Mouse (Mus musculus) left cerebral cortex, postnatal 10 days (tissue): ENCODE results near the gene Cldn13. TPM values are rescaled to one million over a fixed set of nuclear protein-coding genes. Genes with fewer than 3 reads are reported as not detected.
"Not testable (repeated sequence)": the region's sequence is repeated elsewhere in the genome, so short reads cannot be mapped to it uniquely, and the experiment has no call there.

Experiments used
- DNase-seq, 2 experiments: peaks; one replicate each; pipeline ENCODE4 v3.0.0; 2021 to 2022; ENCODE audit warnings: low spot score in 2 of 2, mixed read lengths in 1 of 2; ENCODE audit errors: extremely low spot score in 1 of 2
- intact Hi-C: fragments of 180-260 bp; cut with DNase I; formaldehyde crosslinking; loops from one replicate; pipeline ENCODE4 v1.15.1; 2025
- total RNA-seq, 2 experiments: library from RNA; stranded (reverse); gene quantifications; 2 replicates each; pipeline ENCODE4 v1.2.3; 2021

Gene Cldn13
- not detected for total RNA-seq

DNA sequence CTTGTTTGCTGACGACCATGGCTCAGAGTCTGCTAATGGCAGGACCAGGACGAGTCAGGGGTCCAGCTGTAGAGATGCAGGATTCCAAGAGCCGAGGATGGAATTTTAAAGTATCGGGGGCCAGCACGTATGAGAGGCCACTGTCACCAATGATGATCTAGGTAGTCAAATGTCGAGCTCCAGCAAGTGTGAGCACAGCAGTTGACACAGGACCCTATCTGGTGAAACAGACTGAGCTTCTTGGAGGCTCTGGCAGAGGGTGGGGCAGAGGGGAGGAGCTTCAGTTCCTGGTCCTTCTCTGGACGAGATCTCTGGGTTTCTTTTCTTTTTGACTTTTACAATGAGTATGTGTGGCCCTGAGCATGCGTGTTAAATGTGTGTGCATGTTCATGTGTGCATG lies at the start of gene Cldn13:
TSS of gene Cldn13 (minus strand) at position 216 of the 400 bp plus-strand sequence.
- no peak for DNase-seq
- intact Hi-C loops: no loop called here

DNA sequence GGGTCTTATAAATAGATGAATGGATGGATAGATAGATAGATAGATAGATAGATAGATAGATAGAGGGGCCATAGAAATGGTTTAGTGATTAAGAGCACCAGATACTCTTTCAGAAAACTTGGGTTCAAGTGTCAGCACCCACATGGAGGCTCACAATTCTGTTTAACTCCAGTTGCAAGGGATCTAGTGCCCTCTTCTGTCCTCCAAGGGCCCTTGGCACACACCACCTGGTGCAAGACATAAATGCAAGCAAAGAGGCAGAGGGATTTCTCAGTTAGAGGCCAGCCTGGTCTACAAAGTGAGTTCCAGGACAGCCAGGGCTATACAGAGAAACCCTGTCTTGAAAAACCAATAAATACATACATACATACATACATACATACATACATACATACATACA lies 49.3 kb upstream of the Cldn13 start:
- not testable (repeated sequence) for DNase-seq
- intact Hi-C loops: loop anchor here (1.0 kb wide), 1 partner anchor 57 kb away; no protein-coding TSS in a partner anchor

DNA sequence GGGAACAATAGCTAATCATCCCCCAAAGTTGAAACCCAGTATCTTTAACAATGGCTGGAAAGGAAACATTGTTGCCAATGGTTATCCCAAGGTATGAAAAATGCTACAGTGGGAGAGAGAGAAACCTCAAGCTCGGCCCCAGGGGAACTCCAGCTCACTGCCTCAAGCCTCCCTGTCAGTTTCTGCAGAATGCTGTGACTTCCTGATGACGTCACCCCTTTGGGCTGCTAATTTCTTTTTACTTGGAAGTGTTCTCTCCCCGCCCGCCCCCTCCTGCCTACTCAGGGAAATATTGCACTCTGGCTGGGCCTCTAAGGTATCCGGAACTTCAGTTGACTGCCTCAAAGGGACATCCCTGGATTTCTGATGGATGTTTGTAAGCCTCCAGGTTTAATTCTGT lies 48.2 kb upstream of the Cldn13 start:
- DNase-seq: peak in 1 of 2 experiments; percentile 56
- intact Hi-C loops: no loop called here

DNA sequence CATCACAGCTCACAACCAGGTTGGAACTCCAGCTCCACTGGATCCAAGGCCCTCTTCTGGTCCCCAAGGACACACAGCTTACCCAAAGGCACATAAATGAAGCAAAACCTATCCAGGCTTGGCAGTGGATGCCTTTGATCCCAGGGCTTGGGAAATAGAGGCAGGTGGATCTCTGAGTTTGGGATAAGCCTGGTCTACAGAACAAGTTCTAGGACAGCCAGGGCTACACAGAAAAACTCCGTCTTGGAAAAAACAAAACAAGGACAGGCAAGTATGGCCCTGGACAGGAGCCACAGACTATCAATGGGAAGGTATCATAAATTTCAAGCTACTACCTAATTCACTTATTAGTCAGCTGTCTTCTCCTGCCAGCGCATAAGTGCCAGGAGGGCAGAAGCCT lies 46.2 kb upstream of the Cldn13 start:
- intact Hi-C loops: no loop called here
- no peak for DNase-seq

DNA sequence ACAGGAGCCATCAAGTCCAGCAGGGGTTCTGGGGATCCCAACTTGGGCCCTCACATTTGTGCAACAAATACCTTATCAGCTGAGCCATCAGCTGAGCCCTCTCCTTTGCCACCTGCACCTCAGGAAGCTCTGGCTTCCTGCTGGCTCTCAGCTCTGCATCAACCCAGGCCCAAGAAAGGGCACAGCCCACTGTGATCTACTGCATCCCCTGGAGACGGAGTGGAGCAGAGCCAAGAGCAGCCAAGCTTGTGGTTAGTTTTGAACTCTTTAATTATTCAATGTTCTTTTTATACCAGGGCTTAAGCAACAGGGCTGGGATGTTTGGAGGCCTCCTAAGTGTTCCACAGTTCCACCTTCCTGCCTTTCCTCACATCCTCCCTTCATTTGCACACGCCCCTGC lies 45.1 kb upstream of the Cldn13 start:
- intact Hi-C loops: no loop called here
- DNase-seq: no peak

DNA sequence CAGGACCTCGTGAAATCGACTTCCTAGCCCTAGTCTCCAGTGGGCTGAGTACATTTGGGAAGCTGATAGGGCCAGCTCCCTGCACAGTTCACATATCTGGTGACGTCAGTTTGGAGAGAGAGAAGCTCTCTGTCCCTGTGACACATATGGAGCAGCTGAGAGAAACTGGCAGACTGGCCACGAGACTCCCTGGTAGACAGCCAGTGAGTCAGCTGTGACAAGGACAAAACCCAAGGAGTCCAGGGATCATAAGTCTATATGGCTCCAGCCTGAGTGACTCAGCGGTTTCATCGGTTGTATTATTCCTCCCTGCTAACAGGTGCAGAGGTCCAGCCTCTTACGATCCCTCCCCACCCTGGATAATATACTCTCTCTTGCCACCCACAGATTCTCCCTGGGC lies 43.8 kb upstream of the Cldn13 start:
- DNase-seq: no peak
- intact Hi-C loops: no loop called here

DNA sequence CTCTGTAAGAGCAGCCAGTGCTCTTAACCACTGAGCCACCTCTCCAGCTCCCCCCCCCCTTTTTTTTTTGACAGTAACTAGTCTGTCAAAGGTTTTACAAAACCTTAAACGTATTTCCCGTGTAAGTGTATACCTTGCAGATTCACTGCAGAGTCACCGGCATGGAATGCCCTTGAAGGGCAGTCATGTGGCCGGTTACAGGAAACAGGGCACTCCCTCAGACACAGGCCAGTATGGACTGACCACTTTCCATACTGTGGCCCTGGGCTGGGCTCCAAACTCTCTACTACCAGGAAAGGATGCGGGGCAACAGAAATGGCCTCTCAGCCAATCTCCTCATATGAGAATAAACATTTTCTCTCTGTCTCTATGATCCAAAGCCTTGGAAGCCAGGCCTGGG lies 40.2 kb upstream of the Cldn13 start:
- no peak for DNase-seq
- intact Hi-C loops: no loop called here

DNA sequence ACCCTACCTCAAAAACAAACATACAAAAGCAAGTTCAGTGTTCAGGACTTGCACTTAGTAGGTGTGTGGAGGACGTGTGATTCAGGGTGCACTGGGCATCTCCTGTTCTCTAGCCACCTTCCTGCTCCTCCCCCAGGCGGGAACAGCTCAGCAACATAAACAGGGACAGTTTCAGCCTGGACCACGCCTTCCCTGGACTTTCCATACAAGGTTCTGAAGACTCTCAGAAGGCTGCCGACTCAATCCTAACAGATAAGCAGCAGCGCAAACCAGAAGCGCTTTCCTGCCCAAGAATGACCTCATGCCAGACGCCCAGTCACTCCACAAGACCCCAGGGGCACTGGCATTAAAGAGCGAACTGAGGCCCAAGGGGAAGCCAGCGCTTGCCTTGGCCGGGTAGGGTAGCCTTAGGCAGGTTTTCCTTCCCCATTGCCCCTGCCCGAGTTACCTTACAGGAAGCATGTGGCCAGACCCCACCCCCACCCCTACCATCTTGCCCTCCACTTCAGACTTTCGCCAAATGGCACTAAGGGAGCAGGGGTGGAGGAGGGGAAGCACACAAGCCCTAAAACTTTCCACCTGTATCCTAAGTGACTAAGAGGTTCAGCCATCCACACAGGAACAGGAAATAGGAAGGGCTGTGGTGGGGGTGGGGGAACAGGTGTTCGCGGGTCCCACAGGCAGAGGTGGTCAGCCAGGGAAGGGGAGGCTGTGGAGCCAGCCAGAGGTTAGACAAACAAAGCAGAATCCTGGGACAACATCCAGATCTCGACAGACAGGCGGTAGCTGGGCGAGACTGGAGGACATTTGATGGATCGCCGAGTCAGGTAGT lies 35.9 kb upstream of the Cldn13 start:
- intact Hi-C loops: no loop called here
- peak in 1 of 2 experiments; percentile 60 for DNase-seq

DNA sequence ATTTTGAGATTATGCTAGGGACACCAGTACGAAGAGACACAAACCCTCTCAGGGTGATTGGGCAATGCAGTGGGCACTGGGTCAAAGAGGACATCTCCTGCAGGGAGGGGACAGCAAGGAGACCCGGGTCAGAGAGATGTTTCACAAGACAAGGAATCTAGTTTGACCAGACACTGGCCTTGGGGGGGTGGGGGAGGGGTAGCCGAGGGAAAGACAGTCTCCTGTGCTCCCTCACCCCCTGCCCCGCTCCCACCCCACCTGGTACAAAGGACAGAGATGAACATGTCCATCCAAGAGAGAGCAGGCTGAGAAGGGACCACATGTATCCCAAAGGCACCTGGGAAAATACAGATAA lies 32.7 kb upstream of the Cldn13 start:
- intact Hi-C loops: no loop called here

DNA sequence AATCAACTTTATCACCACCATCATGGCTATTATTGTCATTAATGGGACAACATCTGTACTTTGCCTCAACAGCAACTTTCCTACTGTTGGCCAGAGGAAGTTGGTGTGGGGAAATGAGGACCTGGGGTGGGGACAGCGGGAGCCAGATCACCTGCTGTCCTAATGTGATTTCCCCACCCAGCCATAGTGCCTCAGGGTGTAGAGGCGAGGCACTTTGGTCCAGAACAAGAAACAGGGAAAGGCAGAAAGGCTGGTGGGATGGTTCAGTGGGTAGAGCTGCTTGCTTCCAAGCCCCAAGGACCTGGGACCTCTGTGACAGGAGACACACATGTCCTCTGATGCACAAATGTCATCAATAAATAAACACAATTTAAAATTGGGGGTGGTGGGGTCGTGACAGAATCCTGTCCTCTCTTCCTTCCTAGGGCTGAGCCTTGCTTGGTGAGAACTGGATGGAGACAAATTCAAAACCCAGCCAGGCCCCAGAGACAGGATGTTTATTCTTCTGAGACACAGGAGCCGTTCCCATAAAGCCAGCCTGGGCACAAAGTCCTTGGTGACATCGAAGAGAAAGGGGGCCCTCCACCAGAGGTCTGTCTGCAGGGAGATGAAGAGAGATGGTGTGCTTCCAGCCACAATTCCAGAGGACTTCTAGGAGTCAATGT lies 32.2 kb upstream of the Cldn13 start:
- DNase-seq: no peak
- intact Hi-C loops: no loop called here

More for the DNA sequence above, 32.7 kb upstream of the Cldn13 start:
- DNase-seq: no peak

DNA sequence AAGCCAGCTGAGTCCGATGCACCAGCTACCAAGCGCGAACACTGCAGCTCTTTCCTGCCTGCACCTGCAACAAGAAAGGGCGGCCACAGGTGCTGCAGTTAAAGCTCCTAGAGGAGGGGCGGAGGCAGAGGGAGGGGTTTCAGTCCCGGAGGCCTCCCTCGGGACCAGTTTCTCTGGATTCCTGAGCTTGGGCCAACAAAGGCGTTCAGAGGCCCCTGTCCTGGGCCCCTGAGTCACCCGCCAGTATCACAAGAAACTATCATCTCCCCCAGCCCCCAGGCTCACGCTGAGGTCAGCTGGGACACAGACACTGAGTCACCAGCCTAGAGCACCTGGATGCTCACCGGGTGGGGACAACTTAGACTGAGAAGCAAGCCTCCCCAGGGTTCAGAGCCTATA lies 31.5 kb upstream of the Cldn13 start, which contains the start of gene Cldn4:
TSS of gene Cldn4 (minus strand) at position 78 of the 399 bp plus-strand sequence.
- no peak for DNase-seq
- intact Hi-C loops: no loop called here

DNA sequence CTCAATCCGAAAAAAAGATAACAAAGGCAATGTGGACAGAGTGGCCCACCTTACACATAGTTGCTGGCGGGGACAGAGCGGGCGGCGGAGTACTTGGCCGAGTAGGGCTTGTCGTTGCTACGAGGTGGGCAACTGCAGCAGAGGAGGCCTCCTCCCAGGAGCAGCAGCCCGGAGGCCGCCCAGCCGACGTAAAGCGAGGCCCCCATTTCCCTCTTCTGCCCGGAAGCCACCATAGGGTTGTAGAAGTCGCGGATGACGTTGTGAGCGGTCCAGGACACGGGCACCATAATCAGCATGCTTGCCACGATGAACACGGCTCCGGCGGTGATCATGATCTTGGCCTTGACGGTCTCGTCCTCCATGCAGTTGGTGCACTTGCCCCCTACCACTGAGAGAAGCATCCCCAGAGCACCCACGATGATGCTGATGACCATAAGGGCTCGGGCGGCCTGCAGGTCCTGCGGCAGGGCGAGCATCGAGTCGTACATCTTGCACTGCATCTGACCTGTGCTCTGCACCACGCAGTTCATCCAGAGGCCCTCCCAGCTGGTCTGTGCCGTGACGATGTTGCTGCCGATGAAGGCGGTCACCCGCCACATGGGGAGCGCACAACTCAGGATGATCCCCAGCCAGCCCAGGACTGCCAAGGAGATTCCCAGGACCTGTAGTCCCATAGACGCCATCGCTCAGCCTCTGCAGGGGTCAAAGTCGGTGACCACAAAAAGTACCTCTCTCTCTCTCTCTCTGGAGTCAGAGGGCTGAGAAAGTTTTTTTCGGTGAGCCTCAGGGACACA lies 30.9 kb upstream of the Cldn13 start:
- DNase-seq: no peak
- intact Hi-C loops: no loop called here

DNA sequence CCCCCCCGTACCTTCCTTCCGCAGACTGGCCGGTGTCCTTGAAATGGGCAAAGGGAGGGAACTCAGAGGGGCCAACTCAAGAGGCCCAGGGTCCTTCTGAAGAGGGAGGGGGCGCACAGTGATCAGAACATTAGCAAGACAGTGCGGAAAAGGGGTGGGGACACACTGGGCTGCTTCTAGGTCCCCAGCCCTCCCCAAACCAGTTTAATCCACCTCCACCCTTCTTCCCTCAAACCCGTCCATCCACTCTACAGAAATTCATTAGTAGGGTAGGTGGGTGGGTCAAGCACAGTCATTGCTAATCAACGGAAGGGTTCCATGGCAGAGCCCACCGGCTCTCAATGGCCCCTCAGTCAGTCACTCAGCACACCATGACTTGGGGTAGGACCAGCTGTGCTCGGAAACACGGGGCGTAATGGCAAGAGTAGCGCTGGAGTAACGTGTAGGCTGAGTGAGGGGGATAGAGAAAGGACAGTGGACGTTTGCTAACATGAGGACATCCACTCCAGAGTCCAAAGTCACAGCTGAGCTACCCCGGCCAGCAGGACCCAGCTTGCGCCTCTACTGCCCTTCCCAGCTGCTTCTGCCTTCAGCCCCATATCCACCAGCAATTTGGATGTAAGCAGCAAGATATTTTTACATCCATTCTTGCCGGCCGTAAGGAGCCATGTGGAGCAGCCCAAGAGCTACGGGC lies 30.1 kb upstream of the Cldn13 start:
- no peak for DNase-seq
- intact Hi-C loops: no loop called here

DNA sequence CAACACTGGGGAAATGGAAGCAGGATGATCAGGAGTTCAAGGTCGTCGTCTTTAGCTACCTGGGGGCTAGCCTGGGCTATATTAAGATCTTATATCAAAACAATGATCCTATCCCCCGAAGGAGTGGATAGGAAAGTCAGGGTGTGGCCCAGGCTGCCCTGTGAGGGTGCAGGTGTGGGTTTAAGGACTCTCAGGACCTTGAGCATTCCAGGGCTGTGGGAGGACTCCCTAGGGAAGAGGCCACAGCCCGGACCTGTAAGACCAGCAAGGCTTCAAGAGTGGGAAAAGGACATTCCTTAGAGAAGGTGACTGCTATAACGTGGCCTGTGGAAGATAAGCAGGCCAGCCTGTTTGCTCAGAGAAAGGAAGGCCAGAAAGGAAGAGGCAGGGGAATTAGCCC lies 28.9 kb upstream of the Cldn13 start:
- DNase-seq: no peak
- intact Hi-C loops: no loop called here

DNA sequence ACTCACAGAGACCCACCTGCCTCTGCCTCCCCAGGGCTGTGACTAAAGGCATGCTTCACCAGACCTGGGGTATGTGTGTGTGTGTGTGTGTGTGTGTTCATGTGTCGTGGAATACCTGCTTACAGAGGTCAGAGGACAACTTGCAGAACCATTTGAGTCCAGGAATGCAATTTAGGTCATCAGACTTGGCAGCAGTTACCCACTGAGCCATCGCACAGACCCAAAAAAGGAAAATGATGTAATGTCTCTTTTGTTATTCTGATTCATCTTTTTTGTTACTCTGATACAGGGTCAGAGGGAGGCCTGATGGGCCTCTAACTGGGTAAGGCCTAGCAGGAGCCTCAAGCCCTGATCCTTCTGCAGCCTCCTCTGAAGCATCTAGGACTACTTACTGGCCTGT lies 27.4 kb upstream of the Cldn13 start:
- intact Hi-C loops: no loop called here
- DNase-seq: no peak

DNA sequence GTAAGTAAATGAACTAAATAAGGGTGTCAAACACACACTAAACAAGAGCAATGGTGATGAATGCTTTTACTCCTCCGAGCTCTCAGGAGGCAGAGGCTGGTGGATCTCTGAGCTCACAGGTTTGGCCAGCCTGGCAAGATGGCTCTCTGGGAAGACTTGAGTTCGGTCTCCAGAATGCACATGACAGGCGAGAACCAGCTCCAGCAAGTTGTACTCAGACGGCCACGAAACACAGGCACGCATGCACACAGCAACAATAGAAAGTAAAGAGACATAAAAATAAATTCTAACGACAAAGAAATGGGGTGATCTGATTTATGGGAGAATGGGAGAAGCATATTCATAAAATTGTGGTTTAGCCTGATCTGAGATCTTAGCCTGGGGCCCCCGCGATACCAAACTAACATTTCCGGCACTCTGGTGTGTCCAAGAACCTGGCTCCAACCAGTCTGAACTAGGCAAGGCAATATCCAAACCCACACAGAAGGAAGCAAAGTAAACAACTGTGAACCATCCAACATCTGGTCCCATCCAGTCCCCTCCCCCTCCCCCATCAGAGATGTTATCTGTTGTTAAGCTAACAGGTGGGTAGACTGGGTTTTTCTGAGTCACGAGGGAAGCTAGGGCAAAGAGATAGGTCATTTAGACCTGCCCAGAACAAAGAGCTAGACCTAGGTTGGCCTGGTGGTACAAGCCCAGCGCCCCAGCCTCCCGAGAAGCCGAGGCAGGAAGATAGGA lies 26.3 kb upstream of the Cldn13 start:
- intact Hi-C loops: no loop called here

DNA sequence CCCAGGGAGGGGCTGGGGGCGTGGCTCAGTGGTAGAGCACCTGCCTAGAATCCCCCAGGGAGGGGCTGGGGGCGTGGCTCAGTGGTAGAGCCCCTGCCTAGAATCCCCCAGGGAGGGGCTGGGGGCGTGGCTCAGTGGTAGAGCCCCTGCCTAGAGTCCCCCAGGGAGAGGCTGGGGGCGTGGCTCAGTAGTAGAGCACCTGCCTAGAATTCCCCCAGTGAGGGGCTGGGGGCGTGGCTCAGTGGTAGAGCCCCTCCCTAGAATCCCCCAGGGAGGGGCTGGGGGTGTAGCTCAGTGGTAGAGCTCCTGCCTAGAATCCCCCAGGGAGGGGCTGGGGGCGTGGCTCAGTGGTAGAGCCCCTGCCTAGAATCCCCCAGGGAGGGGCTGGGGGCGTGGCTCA lies 24.2 kb upstream of the Cldn13 start:
- DNase-seq, intact Hi-C loops: not testable (repeated sequence)

More for the DNA sequence above, 26.3 kb upstream of the Cldn13 start:
- DNase-seq: no peak

DNA sequence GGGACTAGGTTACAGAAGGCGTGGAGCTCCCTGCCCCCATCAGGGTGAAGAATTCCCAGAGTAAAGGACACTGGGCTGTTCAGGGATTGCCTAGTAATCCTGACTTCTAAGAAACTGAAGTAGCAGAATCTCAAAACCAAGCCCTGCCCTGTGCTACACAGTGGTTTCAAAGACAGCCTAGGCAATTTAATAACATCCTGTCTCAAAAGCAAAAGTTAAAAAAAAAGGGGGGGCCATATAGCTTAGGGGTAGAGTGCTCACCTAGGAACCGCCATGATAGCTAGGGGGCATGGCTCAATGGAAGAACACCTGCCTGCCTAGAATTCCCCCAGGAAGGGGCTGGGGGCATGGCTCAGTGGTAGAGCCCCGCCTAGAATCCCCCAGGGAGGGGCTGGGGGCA lies 23.7 kb upstream of the Cldn13 start:
- no peak for DNase-seq
- intact Hi-C loops: no loop called here
